Mouse (Mus musculus): Measurements from ENCODE around the gene Tmprss15. TPM values are rescaled to one million over a fixed set of nuclear protein-coding genes. Genes with fewer than 3 reads are reported as not detected.

Gene Tmprss15
- polyA plus RNA-seq, 1 experiment from 2014 or later, result not detected

- H3K9me3 ChIP-seq (ENCODE audit: low read length), result no peaks in the 10 kb centered on the region
- no peaks in the 10 kb centered on the region for H3K36me3 ChIP-seq (ENCODE audit: insufficient read depth, low read length)
- no peak within 1 kb of the TSS for H3K27ac ChIP-seq (ENCODE audit: low read length)
- 9% methylated on average over 19 of the region's 19 CpGs for WGBS
- peak; percentile 93 for ATAC-seq (ENCODE audit: low FRiP score, low TSS enrichment)
- H3K27me3 ChIP-seq (ENCODE audit: insufficient read depth, low read length), result peaks cover 9% of the 10 kb centered on the region; the same call in 1 of the 2 replicates
- H3K9ac ChIP-seq (replicated peaks; ENCODE audit: low read length), result peak within 1 kb of the TSS; percentile 44; the same call in 1 of the 2 replicates
- peaks cover 7% of the 10 kb centered on the region; the same call in 1 of the 2 replicates for H3K4me1 ChIP-seq (ENCODE audit: insufficient read depth, low read length)
- H3K4me3 ChIP-seq (ENCODE audit: low read length), result peak within 1 kb of the TSS; percentile 47
- peak within 1 kb of the TSS; percentile 91 for H3K4me2 ChIP-seq (replicated peaks; ENCODE audit: low read depth, low read length)
Measured at GRCm38 (mm10) chr16:78930382-78931286, 160.3 kb downstream of the Tmprss15 start, which contains the start of gene Chodl. Chodl (plus strand) TSS chr16:78930948.

- ATAC-seq (ENCODE audit: low FRiP score, low TSS enrichment), result no peak
- no peaks in the 10 kb centered on the region for H3K36me3 ChIP-seq (ENCODE audit: insufficient read depth, low read length)
- WGBS, result 62% methylated on average over 5 of the region's 5 CpGs
- H3K9ac ChIP-seq (replicated peaks; ENCODE audit: low read length), result no peak overlapping the region
- no peak overlapping the region for H3K27ac ChIP-seq (ENCODE audit: low read length)
- H3K4me1 ChIP-seq (ENCODE audit: insufficient read depth, low read length), result no peaks in the 10 kb centered on the region
- no peak overlapping the region for H3K4me2 ChIP-seq (replicated peaks; ENCODE audit: low read depth, low read length)
- H3K9me3 ChIP-seq (ENCODE audit: low read length), result no peaks in the 10 kb centered on the region
- no peaks in the 10 kb centered on the region for H3K27me3 ChIP-seq (ENCODE audit: insufficient read depth, low read length)
- no peak overlapping the region for H3K4me3 ChIP-seq (ENCODE audit: low read length)
Measured at GRCm38 (mm10) chr16:78922644-78923043, 168.3 kb downstream of the Tmprss15 start.

Other genes with a start within 250 kb of the Tmprss15 start
- gene Chodl, start 160.1 kb downstream of the Tmprss15 start, polyA plus RNA-seq (2015; fragmentation: Nextera tagmentation; extraction: Ambion mirVana), result 0.67 and 1.4 TPM in 2 replicates